Mouse (Mus musculus): ENCODE results near the gene Samd4. TPM values are rescaled to one million over a fixed set of nuclear protein-coding genes. Genes with fewer than 3 reads are reported as not detected.

The Samd4 gene
- polyA plus RNA-seq, 1 experiment from 2014 or later = 16.2 TPM

- Histone ChIP-seq H3K4me3 (peak overlapping the region; percentile 73), H3K27me3 (no peaks in the 10 kb centered on the region), H3K4me1 (peaks cover 30% of the 10 kb centered on the region), H3K4me2 (peak overlapping the region; percentile 92), H3K27ac (peak overlapping the region; percentile 91), H3K36me3 (peaks cover 2% of the 10 kb centered on the region; the same call in 1 of the 2 replicates), H3K9ac (peak overlapping the region; percentile 64), H3K9me3 (no peaks in the 10 kb centered on the region)
- peak; percentile 35 for ATAC-seq (ENCODE audit: insufficient number of reproducible peaks, low FRiP score, low TSS enrichment, low read depth)
- WGBS = 0% methylated on average over 18 of the region's 29 CpGs
These were observed 1.3 kb downstream of the Samd4 start for GRCm38 (mm10) chr14:46883871-46884441.

DNA sequence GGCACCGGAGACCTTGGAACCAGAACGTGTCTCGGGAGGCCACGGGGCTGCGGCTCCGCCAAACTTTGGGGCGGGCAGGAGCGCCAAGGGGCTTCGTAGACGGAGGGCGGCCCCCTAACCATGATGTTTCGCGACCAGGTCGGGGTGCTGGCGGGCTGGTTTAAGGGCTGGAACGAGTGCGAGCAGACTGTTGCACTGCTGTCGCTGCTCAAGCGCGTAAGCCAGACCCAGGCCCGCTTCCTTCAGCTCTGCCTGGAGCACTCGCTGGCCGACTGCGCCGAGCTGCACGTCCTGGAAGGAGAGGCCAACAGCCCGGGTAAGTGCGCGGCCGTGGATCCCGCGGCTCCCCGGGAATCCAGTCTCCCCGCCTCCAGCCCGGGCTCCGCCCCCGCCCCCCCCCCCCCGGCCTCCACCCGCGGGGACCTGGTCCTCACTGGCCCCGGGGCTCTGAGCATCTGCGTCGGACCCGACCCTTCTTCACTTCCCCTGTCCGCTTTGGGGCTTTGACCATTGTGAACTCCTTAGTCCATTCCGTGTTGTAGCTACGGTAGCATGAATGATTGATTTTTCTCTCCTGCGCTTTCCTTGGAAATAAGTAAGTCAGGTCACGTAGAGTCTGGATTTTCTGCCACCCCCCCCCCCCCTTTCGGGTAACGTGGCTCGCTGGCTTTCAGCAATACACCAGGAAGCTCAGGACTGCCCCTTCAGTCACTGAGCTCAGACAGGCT lies 2.2 kb downstream of the Samd4 start:
- Histone ChIP-seq H3K27ac (peak overlapping the region; percentile 91), H3K27me3 (no peaks in the 10 kb centered on the region), H3K4me1 (peaks cover 30% of the 10 kb centered on the region), H3K4me3 (peak overlapping the region; percentile 73), H3K9me3 (no peaks in the 10 kb centered on the region), H3K9ac (peak overlapping the region; percentile 64), H3K4me2 (peak overlapping the region; percentile 92), H3K36me3 (peaks cover 10% of the 10 kb centered on the region; the same call in 1 of the 2 replicates)
- ATAC-seq (ENCODE audit: insufficient number of reproducible peaks, low FRiP score, low TSS enrichment, low read depth) = peak; percentile 10; the same call in 1 of the 2 replicates
- WGBS = under 1% methylated on average over 47 of the region's 52 CpGs

- WGBS = 3% methylated on average over 7 of the region's 7 CpGs
- no peak for ATAC-seq (ENCODE audit: insufficient number of reproducible peaks, low FRiP score, low TSS enrichment, low read depth)
- 0 out of 2 replicates have a peak overlapping the region, but pooled peaks have one; percentile 64 for H3K9ac ChIP-seq
These were observed 2.7 kb downstream of the Samd4 start for GRCm38 (mm10) chr14:46885429-46885755.

DNA sequence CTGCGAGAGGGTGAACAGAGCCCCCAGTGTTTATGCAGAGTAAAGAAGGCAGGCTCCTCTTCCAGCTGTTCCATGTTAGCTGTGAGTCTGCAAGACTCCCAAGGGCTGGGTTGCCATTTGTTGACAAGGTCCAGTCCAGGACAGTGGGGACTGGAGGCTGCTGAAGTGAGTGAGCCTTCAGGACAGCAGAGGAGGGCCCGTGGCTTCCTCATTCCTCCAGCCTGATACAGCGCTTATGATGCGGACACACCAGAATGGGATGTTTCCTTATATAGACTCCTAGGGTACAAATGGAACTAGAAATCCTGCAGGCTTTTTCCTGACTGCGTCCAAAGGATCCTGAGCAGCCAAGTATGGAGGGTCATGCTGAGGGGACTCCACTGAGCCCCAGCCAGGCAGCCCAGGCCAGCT lies 3.2 kb downstream of the Samd4 start:
- peak overlapping the region; percentile 91 for H3K27ac ChIP-seq
- peak overlapping the region; percentile 73 for H3K4me3 ChIP-seq
- peaks cover 30% of the 10 kb centered on the region for H3K4me1 ChIP-seq
- H3K9ac ChIP-seq = 0 out of 2 replicates have a peak overlapping the region, but pooled peaks have one; percentile 64
- ATAC-seq (ENCODE audit: insufficient number of reproducible peaks, low FRiP score, low TSS enrichment, low read depth) = no peak
- WGBS = 20% methylated on average over 5 of the region's 5 CpGs
- no peaks in the 10 kb centered on the region for H3K9me3 ChIP-seq
- H3K36me3 ChIP-seq = peaks cover 17% of the 10 kb centered on the region; the same call in 1 of the 2 replicates
- no peaks in the 10 kb centered on the region for H3K27me3 ChIP-seq
- peak overlapping the region; percentile 92 for H3K4me2 ChIP-seq

More at GRCm38 (mm10) chr14:46885429-46885755, 2.7 kb downstream of the Samd4 start:
- H3K27ac ChIP-seq = peak overlapping the region; percentile 91
- no peaks in the 10 kb centered on the region for H3K27me3 ChIP-seq
- peaks cover 30% of the 10 kb centered on the region for H3K4me1 ChIP-seq
- H3K4me2 ChIP-seq = peak overlapping the region; percentile 92
- peak overlapping the region; percentile 73 for H3K4me3 ChIP-seq
- H3K9me3 ChIP-seq = no peaks in the 10 kb centered on the region
- H3K36me3 ChIP-seq = peaks cover 14% of the 10 kb centered on the region; the same call in 1 of the 2 replicates

DNA sequence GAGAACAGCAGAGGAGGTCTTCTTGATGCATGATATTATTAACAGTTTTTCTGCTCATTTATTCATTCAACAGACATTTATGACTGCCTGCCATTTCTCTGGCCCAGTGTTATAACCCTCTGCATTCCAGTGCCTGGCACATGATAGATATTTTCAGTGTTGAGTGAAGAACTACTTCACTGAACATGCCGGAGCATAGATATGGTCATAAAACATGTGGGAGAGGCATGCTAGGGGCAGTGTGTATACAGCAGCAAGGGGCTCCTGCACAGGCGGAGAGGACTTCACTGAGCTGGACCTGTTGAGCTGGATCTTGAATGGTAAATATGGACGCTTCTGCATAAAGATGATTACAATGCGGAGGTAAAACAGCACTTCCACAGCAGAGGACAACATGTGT lies 6.4 kb downstream of the Samd4 start:
- no peaks in the 10 kb centered on the region for H3K27me3 ChIP-seq
- H3K4me1 ChIP-seq = peaks cover 27% of the 10 kb centered on the region
- no peak overlapping the region for H3K4me3 ChIP-seq
- no peak overlapping the region for H3K9ac ChIP-seq
- H3K9me3 ChIP-seq = no peaks in the 10 kb centered on the region
- 77% methylated on average over 4 of the region's 4 CpGs for WGBS
- H3K36me3 ChIP-seq = peaks cover 20% of the 10 kb centered on the region; the same call in 1 of the 2 replicates
- ATAC-seq (ENCODE audit: insufficient number of reproducible peaks, low FRiP score, low TSS enrichment, low read depth) = no peak
- no peak overlapping the region for H3K4me2 ChIP-seq
- no peak overlapping the region for H3K27ac ChIP-seq

DNA sequence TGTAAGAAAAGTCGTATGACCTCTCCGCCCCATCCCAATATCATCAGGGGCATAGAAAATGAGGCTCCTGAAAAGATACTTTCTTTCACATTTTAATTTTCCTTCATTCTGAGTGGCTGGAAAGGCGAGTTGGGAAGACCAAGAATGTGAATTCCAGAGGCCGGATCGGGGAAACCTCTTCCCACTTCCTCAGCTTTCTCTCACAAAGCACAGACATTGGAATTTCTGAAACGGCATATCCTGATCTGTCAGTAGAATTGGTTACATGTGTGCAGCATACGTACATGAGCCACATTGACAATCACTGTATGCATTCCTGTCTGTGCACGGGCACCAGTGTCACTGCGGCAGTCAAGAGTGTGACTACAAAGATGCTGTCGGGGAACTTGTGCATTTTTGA lies 11.3 kb downstream of the Samd4 start:
- H3K4me3 ChIP-seq = no peak overlapping the region
- WGBS = 68% methylated on average over 10 of the region's 10 CpGs
- H3K4me2 ChIP-seq = no peak overlapping the region
- H3K27me3 ChIP-seq = no peaks in the 10 kb centered on the region
- no peak overlapping the region for H3K9ac ChIP-seq
- peaks cover 30% of the 10 kb centered on the region for H3K36me3 ChIP-seq
- no peak for ATAC-seq (ENCODE audit: insufficient number of reproducible peaks, low FRiP score, low TSS enrichment, low read depth)
- 0 out of 2 replicates have a peak overlapping the region, but pooled peaks have one; percentile 63 for H3K27ac ChIP-seq
- no peaks in the 10 kb centered on the region for H3K9me3 ChIP-seq
- peaks cover 26% of the 10 kb centered on the region for H3K4me1 ChIP-seq

DNA sequence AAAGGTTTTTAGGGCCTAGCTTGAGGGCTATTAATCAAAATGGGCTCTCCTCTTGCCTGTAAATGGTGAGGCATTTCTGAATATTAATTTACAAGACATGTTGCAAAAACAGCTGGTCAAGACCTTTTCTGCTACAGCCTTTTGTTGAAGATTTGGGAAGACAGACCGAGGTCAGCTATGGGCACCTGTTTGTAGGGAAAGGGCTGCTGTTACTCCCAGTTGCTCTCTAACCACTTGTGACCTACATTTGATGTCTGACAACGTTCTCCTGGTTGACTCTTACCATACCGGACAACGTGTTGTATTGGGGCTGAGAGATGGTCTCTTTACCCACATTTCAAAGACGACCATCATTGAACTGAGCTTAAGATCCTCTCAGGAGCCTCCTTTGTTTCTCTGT lies 15.3 kb downstream of the Samd4 start:
- peaks cover 15% of the 10 kb centered on the region; the same call in 1 of the 2 replicates for H3K36me3 ChIP-seq
- H3K4me2 ChIP-seq = no peak overlapping the region
- no peak for ATAC-seq (ENCODE audit: insufficient number of reproducible peaks, low FRiP score, low TSS enrichment, low read depth)
- H3K9me3 ChIP-seq = no peaks in the 10 kb centered on the region
- H3K9ac ChIP-seq = no peak overlapping the region
- H3K4me1 ChIP-seq = peaks cover 28% of the 10 kb centered on the region
- H3K27me3 ChIP-seq = no peaks in the 10 kb centered on the region
- WGBS = 78% methylated on average over 5 of the region's 5 CpGs
- H3K27ac ChIP-seq = no peak overlapping the region
- H3K4me3 ChIP-seq = no peak overlapping the region

GRCm38 (mm10) chr14:46898626-46899025 lies 16.0 kb downstream of the Samd4 start:
- peaks cover 15% of the 10 kb centered on the region; the same call in 1 of the 2 replicates for H3K36me3 ChIP-seq
- H3K27me3 ChIP-seq = no peaks in the 10 kb centered on the region
- H3K4me3 ChIP-seq = no peak overlapping the region
- H3K4me2 ChIP-seq = no peak overlapping the region
- no peaks in the 10 kb centered on the region for H3K9me3 ChIP-seq
- H3K9ac ChIP-seq = no peak overlapping the region
- H3K4me1 ChIP-seq = peaks cover 21% of the 10 kb centered on the region
- no peak for ATAC-seq (ENCODE audit: insufficient number of reproducible peaks, low FRiP score, low TSS enrichment, low read depth)
- no peak overlapping the region for H3K27ac ChIP-seq
- 52% methylated on average over 3 of the region's 3 CpGs for WGBS

DNA sequence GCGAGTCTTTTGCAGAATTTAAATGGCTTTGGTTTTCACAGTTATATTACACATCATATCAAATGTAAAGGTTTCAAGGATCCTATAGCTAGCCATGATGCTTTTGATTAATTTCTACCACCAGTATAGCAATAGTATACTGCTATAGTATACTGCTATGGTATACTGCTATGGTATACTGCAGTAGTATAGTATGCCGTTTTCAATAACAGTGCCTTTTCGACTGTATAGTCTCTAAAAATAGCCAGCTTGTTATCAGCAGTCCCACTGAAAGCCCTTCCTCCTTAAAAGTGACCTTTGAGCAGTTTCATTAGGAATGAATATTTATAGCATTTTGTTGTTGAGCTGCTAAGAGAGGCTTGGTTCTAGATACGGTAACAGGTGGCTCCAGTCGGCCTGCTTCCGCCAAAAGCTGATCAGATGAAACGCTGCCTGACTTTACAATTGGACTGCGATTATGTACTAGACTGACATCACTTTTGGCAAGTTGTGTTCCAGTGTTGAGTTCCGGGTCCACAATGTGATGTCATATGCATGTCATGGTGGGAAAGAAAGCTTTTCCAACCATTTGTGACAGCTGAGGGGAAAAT lies 19.9 kb downstream of the Samd4 start:
- ATAC-seq (ENCODE audit: insufficient number of reproducible peaks, low FRiP score, low TSS enrichment, low read depth) = no peak
- no peaks in the 10 kb centered on the region for H3K9me3 ChIP-seq
- no peak overlapping the region for H3K4me3 ChIP-seq
- no peak overlapping the region for H3K27ac ChIP-seq
- no peak overlapping the region for H3K4me2 ChIP-seq
- 0 out of 2 replicates have a peak, but pooled peaks cover 3% of the 10 kb centered on the region for H3K36me3 ChIP-seq
- H3K4me1 ChIP-seq = peaks cover 8% of the 10 kb centered on the region; the same call in 1 of the 2 replicates
- 83% methylated on average over 9 of the region's 9 CpGs for WGBS
- no peaks in the 10 kb centered on the region for H3K27me3 ChIP-seq
- no peak overlapping the region for H3K9ac ChIP-seq

DNA sequence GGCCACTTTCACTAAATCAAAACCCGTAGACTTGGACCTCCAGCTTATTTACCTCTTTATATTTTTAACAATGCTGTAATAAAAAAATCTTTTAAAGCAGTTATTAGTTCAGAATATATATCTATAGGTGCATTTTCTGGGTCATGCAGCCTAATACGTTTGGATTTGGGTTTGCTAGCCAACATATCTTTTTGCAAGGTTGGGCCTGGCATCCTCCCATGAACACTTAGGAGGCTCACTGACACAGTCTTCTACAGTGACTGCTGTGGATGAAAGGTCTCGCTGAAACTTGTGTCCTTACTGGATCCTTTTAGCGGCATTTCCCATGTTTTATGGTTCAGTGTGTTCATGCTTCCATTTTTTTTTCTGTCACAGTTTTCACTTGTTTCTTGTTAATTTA lies 21.6 kb downstream of the Samd4 start:
- H3K27me3 ChIP-seq = no peaks in the 10 kb centered on the region
- no peaks in the 10 kb centered on the region for H3K9me3 ChIP-seq
- WGBS = 72% methylated on average over 4 of the region's 4 CpGs
- 0 out of 2 replicates have a peak, but pooled peaks cover 3% of the 10 kb centered on the region for H3K36me3 ChIP-seq
- H3K4me1 ChIP-seq = peaks cover 3% of the 10 kb centered on the region; the same call in 1 of the 2 replicates
- no peak overlapping the region for H3K4me2 ChIP-seq
- no peak overlapping the region for H3K27ac ChIP-seq
- no peak overlapping the region for H3K9ac ChIP-seq
- H3K4me3 ChIP-seq = no peak overlapping the region
- no peak for ATAC-seq (ENCODE audit: insufficient number of reproducible peaks, low FRiP score, low TSS enrichment, low read depth)

GRCm38 (mm10) chr14:46908858-46909257 lies 26.2 kb downstream of the Samd4 start:
- peaks cover under 1% of the 10 kb centered on the region; the same call in 1 of the 2 replicates for H3K4me1 ChIP-seq
- peaks cover 9% of the 10 kb centered on the region; the same call in 1 of the 2 replicates for H3K36me3 ChIP-seq
- no peak overlapping the region for H3K9ac ChIP-seq
- WGBS = 68% methylated on average over 8 of the region's 8 CpGs
- H3K27me3 ChIP-seq = no peaks in the 10 kb centered on the region
- no peak for ATAC-seq (ENCODE audit: insufficient number of reproducible peaks, low FRiP score, low TSS enrichment, low read depth)
- H3K4me2 ChIP-seq = no peak overlapping the region
- H3K27ac ChIP-seq = no peak overlapping the region
- no peak overlapping the region for H3K4me3 ChIP-seq
- no peaks in the 10 kb centered on the region for H3K9me3 ChIP-seq

DNA sequence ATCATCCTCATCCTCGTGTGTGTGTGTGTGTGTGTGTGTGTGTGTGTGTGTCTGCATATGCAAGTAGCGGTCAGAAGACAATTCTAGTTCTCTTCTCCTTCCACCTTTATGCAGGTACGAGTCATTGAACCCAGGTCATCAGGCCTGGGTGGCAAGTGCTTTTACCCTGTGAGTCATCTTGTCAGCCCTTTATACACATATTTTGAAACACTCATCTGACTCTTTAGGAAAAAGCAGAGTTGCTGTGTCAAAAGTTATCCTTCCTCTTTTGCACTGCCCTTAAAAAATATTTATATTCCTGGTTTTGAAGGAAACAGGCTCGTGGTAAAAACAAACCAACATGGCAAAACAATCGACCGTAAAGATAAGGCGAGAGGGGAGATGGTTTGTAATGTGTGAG lies 29.8 kb downstream of the Samd4 start:
- Histone ChIP-seq H3K9me3 (no peaks in the 10 kb centered on the region), H3K27me3 (no peaks in the 10 kb centered on the region), H3K4me3 (no peak overlapping the region), H3K4me2 (no peak overlapping the region), H3K27ac (no peak overlapping the region), H3K4me1 (peaks cover 15% of the 10 kb centered on the region; the same call in 1 of the 2 replicates), H3K36me3 (peaks cover 9% of the 10 kb centered on the region; the same call in 1 of the 2 replicates), H3K9ac (no peak overlapping the region)
- no peak for ATAC-seq (ENCODE audit: insufficient number of reproducible peaks, low FRiP score, low TSS enrichment, low read depth)
- WGBS = 84% methylated on average over 7 of the region's 7 CpGs
